Mouse (Mus musculus) granulocyte monocyte progenitor cell, adult 5-6 weeks (primary cell): ENCODE results near the gene Setd1b. TPM values are rescaled to one million over a fixed set of nuclear protein-coding genes. Genes with fewer than 3 reads are reported as not detected.
"Not testable (repeated sequence)": the region's sequence is repeated elsewhere in the genome, so short reads cannot be mapped to it uniquely, and the experiment has no call there.

Source experiments
- ATAC-seq: replicated peaks from 2 replicates; pipeline ENCODE4 v1.8.0; 2016; ENCODE audit warnings: mild to moderate bottlenecking, moderate TSS enrichment, inconsistent platforms; ENCODE audit not compliant: poor library complexity, severe bottlenecking
- total RNA-seq, 2 experiments: library from RNA; stranded (forward) in 1 of 2; stranded (reverse) in 1 of 2; fragments of 200-712, 200-1000 nt in 1 of 2; fragments of >200 nt in 1 of 2; fragmentation: Nextera tagmentation in 1 of 2; gene quantifications; 2 replicates each; pipeline ENCODE4 v1.2.3; 2014 to 2017

Setd1b gene
- total RNA-seq, 2 experiments from 2014 or later: 1.2 to 29.5 TPM

DNA sequence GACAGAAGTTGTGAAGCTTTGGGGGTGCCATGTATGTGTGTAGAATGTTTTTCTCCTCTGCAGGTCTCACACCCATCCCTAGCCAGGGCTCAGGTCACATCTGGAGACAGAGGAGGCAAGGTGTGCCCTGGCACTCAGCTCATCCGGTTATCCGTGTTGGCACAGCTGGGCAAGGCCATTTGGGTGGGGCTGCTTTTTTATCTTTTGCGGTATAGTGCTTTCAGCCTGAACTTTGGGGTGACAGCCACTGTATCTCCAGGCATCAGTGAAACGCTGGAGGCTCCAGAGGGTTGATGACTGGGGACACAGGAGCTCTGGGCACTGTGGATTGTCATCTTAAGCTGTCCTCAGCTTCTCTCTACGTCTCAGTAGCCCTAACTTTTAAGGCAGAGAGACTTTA, 51.4 kb downstream of the Setd1b start:
- no peak for ATAC-seq

DNA sequence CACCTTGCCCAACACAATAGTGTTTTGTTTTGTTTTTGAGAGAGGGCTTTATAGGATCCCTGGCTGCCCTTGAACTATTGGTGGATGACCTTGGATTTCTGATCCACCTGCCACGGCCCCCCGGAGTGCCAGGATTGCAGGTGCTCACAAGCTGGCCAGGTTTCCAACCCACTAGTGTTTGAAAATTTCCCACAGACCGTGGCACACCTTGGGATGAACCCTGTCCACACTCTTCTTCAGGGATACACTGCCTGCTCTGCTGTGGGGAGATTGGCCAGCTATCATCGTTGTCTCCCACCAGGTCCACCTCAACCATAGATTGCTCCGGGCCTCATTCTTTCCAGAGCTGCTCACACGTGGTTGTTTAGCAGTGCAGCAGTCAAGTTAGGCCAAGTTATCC, 52.9 kb downstream of the Setd1b start:
- ATAC-seq: no peak

DNA sequence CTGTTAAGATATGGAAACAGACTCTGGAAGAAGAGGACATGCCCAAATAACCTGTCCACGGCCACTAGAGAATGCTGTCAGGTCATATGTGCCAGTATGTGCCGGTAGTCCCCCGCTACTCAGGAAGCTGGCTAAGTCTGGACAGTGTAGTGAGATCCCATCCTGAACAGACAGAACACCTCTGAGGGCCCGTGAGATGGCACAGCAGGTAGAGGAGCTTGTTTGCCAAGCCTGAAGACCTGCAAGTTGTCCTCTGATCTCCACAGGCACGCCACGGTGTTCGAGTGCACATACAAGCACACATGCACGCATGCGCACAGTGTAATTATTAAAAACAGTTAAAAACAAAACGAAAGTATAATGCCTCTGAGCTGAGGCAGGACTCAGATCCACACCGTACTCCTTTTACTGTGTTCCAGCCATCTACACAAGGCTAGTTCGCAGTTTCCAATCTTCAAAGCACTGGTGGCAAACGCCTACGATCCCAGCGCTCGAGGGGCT, 53.6 kb downstream of the Setd1b start:
- ATAC-seq: no peak

DNA sequence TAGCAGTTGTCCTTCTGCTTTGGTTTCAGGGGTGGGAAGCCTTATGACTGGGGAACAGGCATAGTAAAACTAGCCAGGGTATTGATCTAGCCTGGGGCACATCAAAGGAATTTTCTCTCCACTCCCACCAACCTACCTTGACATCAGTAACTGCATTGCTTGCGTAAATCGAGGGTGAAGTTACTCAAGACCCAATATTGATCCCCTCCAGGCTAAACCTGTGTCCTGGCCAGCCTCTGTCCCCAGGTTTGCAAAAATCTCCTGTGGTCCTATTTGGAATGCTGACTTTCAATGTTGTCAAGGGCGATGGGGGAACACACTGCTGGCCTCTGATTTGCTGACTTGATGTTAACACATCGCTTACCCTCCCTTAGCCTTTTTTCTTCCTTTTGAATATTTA, 54.8 kb downstream of the Setd1b start:
- no peak for ATAC-seq

DNA sequence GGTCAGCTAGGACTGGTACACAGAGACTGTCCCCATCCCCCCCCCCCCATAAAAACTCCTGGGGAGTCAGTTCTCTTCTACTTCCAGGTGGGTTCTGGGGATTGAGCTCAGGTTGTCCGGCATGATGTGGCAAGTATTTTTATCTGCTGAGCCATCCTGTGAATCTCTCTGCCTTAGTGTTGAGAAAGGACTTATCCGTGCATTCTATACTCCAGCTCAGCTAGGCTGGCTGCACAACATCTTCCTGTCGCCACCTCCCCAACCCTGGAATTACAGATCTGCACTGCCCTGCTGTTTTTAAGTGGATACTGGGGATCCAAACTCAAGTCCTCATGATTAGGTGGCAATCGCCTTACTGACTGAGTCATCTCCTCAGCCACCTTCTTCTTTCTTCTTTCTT, 56.5 kb downstream of the Setd1b start:
- no peak for ATAC-seq

DNA sequence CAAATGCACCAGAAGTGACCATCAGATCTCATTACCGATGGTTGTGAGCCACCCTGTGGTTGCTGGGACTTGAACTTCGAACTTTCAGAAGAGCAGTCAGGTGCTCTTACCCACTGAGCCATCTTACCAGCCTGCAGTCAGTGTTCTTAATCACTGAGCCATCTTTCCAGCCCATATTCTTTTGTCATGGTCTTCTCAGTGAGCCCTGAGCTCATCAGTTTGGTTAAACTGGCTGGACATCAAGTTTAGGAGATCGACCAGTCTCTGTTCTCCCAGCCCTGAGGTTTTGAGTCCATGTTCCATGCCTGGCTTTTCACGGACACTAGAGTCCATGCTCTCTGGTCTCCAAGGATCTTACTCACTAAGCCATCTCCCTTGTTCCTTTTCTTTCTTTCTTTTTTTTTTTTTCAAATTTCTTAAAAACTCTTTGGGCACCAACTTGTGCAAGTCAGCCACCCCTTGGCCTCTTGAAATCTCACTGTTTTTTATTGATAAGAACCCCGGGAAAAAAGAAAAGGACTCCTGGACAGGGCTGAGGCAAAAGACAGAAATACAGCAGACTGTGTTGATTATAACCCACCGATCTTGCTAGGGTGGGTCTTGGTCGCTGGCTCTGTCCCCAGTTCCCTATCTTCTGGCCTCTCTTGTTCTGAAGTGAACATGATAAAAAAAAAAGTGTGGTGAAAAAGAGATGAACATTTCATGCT, 59.0 kb downstream of the Setd1b start:
- ATAC-seq: not testable (repeated sequence)

DNA sequence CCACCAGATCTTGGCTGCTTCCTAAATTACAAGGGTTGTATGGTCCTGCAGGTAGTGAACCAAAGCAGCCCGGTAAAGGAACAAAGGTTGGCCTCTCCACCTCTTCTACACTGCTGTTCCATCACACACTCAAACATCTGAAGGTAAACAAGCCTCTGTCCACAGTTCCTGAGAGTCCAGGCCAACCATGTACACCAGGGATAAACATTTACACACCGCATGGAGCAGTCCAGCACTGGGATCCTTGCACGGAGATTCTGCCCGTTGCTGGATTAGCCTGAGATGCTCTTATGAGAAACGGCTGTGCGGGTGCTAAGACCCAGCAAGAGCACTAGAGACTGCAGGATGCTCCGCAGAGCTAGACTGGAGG, 59.5 kb downstream of the Setd1b start:
- ATAC-seq: no peak

DNA sequence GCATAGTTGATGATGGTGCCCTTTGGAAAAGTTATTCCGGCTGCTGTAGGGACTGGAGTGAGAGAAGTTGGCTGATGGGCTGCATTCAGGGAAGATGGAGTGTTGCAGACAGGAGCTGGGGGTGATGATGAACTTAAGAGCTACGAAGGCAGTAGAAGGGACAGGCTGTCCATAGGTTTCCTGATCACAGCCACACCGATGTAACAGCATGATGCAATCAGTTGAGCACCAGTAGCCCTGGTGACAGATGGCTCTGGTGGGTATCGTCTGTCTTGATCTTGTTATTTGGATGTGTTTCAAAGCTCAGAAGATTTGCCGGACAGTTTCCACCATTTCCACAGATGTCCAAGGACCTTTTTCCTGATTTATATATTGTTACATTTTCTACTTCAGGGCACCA, 60.0 kb downstream of the Setd1b start:
- no peak for ATAC-seq

DNA sequence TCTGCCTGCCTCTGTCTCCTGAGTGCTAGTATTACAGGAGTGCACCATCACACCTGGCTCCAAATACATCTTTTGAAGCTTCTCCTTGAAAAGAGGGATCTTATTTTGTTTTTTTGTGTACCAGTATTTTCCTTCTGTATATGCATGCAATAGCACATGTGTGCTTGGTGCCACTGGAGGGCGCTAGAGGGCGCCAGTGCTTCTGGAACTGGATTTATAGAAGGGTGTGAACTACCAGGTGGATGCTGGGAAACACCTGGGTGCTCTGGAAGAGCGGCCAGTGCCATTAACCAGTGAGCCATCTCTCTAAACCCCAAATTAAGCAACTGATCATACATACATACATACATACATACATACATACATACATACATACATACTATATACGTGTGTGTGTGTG, 60.8 kb downstream of the Setd1b start:
- ATAC-seq: not testable (repeated sequence)

DNA sequence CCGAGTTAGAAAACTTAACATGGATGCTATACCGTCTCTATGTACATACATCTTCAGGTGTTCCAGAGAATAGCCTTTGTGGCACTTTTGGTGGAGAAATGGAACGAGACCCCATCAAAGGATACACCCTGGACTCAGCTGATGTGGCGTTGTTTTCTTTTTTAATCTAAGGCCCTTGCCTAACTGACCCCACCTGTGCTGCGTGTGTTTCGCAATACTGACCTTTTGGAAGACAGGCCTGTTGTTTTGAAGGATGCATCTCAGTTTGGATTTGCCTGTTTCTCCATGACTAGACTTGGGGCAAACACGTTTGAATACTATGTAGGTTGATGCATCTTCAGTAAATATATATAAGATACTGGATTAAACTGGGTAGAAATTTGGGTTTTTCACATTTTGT, 61.6 kb downstream of the Setd1b start:
- not testable (repeated sequence) for ATAC-seq

Other genes starting within 250 kb of the Setd1b start
- 42.8 and 63.5 TPM in 2 replicates for gene Kdm2b, start 152.4 kb upstream of the Setd1b start, total RNA-seq (2014; fragmentation: Nextera tagmentation)
- 54.8 and 58.7 TPM in 2 replicates for gene Kdm2b, start 152.4 kb upstream of the Setd1b start, total RNA-seq (2017)
- gene Orai1, start 127.1 kb upstream of the Setd1b start, total RNA-seq (2014; fragmentation: Nextera tagmentation): 40.9 and 43.8 TPM in 2 replicates
- 15.6 and 22.4 TPM in 2 replicates for gene Orai1, start 127.1 kb upstream of the Setd1b start, total RNA-seq (2017)
- gene Morn3, start 95.2 kb upstream of the Setd1b start, total RNA-seq (2014; fragmentation: Nextera tagmentation): 0.58 TPM in 1 of 2 replicates, not detected in the other
- gene Morn3, start 95.2 kb upstream of the Setd1b start, total RNA-seq (2017): not detected in 2 replicates
- gene Tmem120b, start 73.8 kb upstream of the Setd1b start, total RNA-seq (2014; fragmentation: Nextera tagmentation): 1.8 and 3.1 TPM in 2 replicates
- gene Tmem120b, start 73.8 kb upstream of the Setd1b start, total RNA-seq (2017): 1.6 and 2.3 TPM in 2 replicates
- 1.5 TPM in 1 of 2 replicates, not detected in the other for gene Rhof, start 9.5 kb upstream of the Setd1b start, total RNA-seq (2014; fragmentation: Nextera tagmentation)
- gene Rhof, start 9.5 kb upstream of the Setd1b start, total RNA-seq (2017): 0.26 and 1.6 TPM in 2 replicates
- 26.5 and 45.9 TPM in 2 replicates for gene Psmd9, start 27.2 kb downstream of the Setd1b start, total RNA-seq (2014; fragmentation: Nextera tagmentation)
- gene Psmd9, start 27.2 kb downstream of the Setd1b start, total RNA-seq (2017): 15.5 and 25.2 TPM in 2 replicates
- gene Hpd, start 40.5 kb downstream of the Setd1b start, total RNA-seq (2014; fragmentation: Nextera tagmentation): not detected in 2 replicates
- not detected in 2 replicates for gene Hpd, start 40.5 kb downstream of the Setd1b start, total RNA-seq (2017)
- gene Wdr66, start 109.9 kb downstream of the Setd1b start, total RNA-seq (2014; fragmentation: Nextera tagmentation): 0.99 TPM in 1 of 2 replicates, not detected in the other
- not detected in 2 replicates for gene Wdr66, start 109.9 kb downstream of the Setd1b start, total RNA-seq (2017)
- gene Bcl7a, start 201.6 kb downstream of the Setd1b start, total RNA-seq (2014; fragmentation: Nextera tagmentation): 27.5 and 29.4 TPM in 2 replicates
- gene Bcl7a, start 201.6 kb downstream of the Setd1b start, total RNA-seq (2017): 11.0 and 17.4 TPM in 2 replicates